Mouse (Mus musculus): ENCODE data around the gene Gm28048. TPM values are rescaled to one million over a fixed set of nuclear protein-coding genes. Genes with fewer than 3 reads are reported as not detected.
A peak's percentile ranks its signal among the peaks of the same experiment; 100 is the strongest.

Gene Gm28048
- polyA plus RNA-seq, 1 experiment from 2014 or later: 14.5 TPM

GRCm38 (mm10) chr11:22867691-22868090 is 114.2 kb downstream of the Gm28048 start:
- H3K27ac ChIP-seq (ENCODE audit: low read length): no peak overlapping the region
- no peak overlapping the region for H3K4me2 ChIP-seq (ENCODE audit: low read depth, low read length)
- no peaks in the 10 kb centered on the region for H3K9me3 ChIP-seq (replicated peaks; ENCODE audit: control insufficient read depth, low read length)
- H3K36me3 ChIP-seq (ENCODE audit: control insufficient read depth, insufficient read depth, low read length): no peaks in the 10 kb centered on the region
- H3K9ac ChIP-seq (ENCODE audit: low read length): no peak overlapping the region
- H3K4me1 ChIP-seq (ENCODE audit: control insufficient read depth, insufficient read depth, low read length): peaks cover 3% of the 10 kb centered on the region
- no peak for ATAC-seq (ENCODE audit: insufficient read depth, low FRiP score)
- H3K27me3 ChIP-seq (ENCODE audit: control insufficient read depth, insufficient read depth, low read length): no peaks in the 10 kb centered on the region
- 86% methylated on average over 5 of the region's 5 CpGs for WGBS
- no peak overlapping the region for H3K4me3 ChIP-seq (replicated peaks; ENCODE audit: low read length)

- Histone ChIP-seq H3K4me2 (ENCODE audit: low read depth, low read length) (no peak overlapping the region), H3K9me3 (replicated peaks; ENCODE audit: control insufficient read depth, low read length) (no peaks in the 10 kb centered on the region), H3K27ac (ENCODE audit: low read length) (no peak overlapping the region), H3K27me3 (ENCODE audit: control insufficient read depth, insufficient read depth, low read length) (no peaks in the 10 kb centered on the region), H3K4me3 (replicated peaks; ENCODE audit: low read length) (no peak overlapping the region), H3K9ac (ENCODE audit: low read length) (no peak overlapping the region), H3K36me3 (ENCODE audit: control insufficient read depth, insufficient read depth, low read length) (no peaks in the 10 kb centered on the region), H3K4me1 (ENCODE audit: control insufficient read depth, insufficient read depth, low read length) (peaks cover 2% of the 10 kb centered on the region; the same call in 1 of the 2 replicates)
- 82% methylated on average over 7 of the region's 7 CpGs for WGBS
- ATAC-seq (ENCODE audit: insufficient read depth, low FRiP score): no peak
Observed at GRCm38 (mm10) chr11:22865635-22866246, 116.1 kb downstream of the Gm28048 start.

- H3K27ac ChIP-seq (ENCODE audit: low read length): no peak overlapping the region
- H3K4me2 ChIP-seq (ENCODE audit: low read depth, low read length): no peak overlapping the region
- H3K36me3 ChIP-seq (ENCODE audit: control insufficient read depth, insufficient read depth, low read length): no peaks in the 10 kb centered on the region
- no peak overlapping the region for H3K9ac ChIP-seq (ENCODE audit: low read length)
- H3K27me3 ChIP-seq (ENCODE audit: control insufficient read depth, insufficient read depth, low read length): no peaks in the 10 kb centered on the region
- peaks cover 7% of the 10 kb centered on the region; the same call in 1 of the 2 replicates for H3K4me1 ChIP-seq (ENCODE audit: control insufficient read depth, insufficient read depth, low read length)
- ATAC-seq (ENCODE audit: insufficient read depth, low FRiP score): no peak
- H3K4me3 ChIP-seq (replicated peaks; ENCODE audit: low read length): no peak overlapping the region
- WGBS: 78% methylated on average over 8 of the region's 8 CpGs
- H3K9me3 ChIP-seq (replicated peaks; ENCODE audit: control insufficient read depth, low read length): no peaks in the 10 kb centered on the region
Observed at GRCm38 (mm10) chr11:22864305-22865060, 117.4 kb downstream of the Gm28048 start.

GRCm38 (mm10) chr11:22863581-22863980 is 118.3 kb downstream of the Gm28048 start:
- Histone ChIP-seq H3K36me3 (ENCODE audit: control insufficient read depth, insufficient read depth, low read length) (no peaks in the 10 kb centered on the region), H3K9ac (ENCODE audit: low read length) (no peak overlapping the region), H3K27me3 (ENCODE audit: control insufficient read depth, insufficient read depth, low read length) (no peaks in the 10 kb centered on the region), H3K27ac (ENCODE audit: low read length) (no peak overlapping the region), H3K4me1 (ENCODE audit: control insufficient read depth, insufficient read depth, low read length) (peaks cover 8% of the 10 kb centered on the region), H3K9me3 (replicated peaks; ENCODE audit: control insufficient read depth, low read length) (no peaks in the 10 kb centered on the region), H3K4me3 (replicated peaks; ENCODE audit: low read length) (no peak overlapping the region), H3K4me2 (ENCODE audit: low read depth, low read length) (no peak overlapping the region)
- no peak for ATAC-seq (ENCODE audit: insufficient read depth, low FRiP score)
- 60% methylated on average over 4 of the region's 4 CpGs for WGBS

- Histone ChIP-seq H3K27ac (ENCODE audit: low read length) (no peak overlapping the region), H3K9ac (ENCODE audit: low read length) (no peak overlapping the region), H3K4me3 (replicated peaks; ENCODE audit: low read length) (peak overlapping the region; percentile 79; the same call in 1 of the 2 replicates), H3K4me1 (ENCODE audit: control insufficient read depth, insufficient read depth, low read length) (peaks cover 13% of the 10 kb centered on the region), H3K36me3 (ENCODE audit: control insufficient read depth, insufficient read depth, low read length) (no peaks in the 10 kb centered on the region), H3K9me3 (replicated peaks; ENCODE audit: control insufficient read depth, low read length) (no peaks in the 10 kb centered on the region), H3K27me3 (ENCODE audit: control insufficient read depth, insufficient read depth, low read length) (no peaks in the 10 kb centered on the region), H3K4me2 (ENCODE audit: low read depth, low read length) (peak overlapping the region; percentile 97)
- ATAC-seq (ENCODE audit: insufficient read depth, low FRiP score): no peak
- 47% methylated on average over 4 of the region's 4 CpGs for WGBS
Observed at GRCm38 (mm10) chr11:22861315-22861714, 120.6 kb downstream of the Gm28048 start.

GRCm38 (mm10) chr11:22860335-22861227 is 121.3 kb downstream of the Gm28048 start, which contains the start of gene B3gnt2:
TSS of gene B3gnt2 (minus strand) at chr11:22860961.
- WGBS: 5% methylated on average over 41 of the region's 41 CpGs
- Histone ChIP-seq H3K4me1 (ENCODE audit: control insufficient read depth, insufficient read depth, low read length) (peaks cover 13% of the 10 kb centered on the region), H3K27me3 (ENCODE audit: control insufficient read depth, insufficient read depth, low read length) (no peaks in the 10 kb centered on the region), H3K4me3 (replicated peaks; ENCODE audit: low read length) (peak within 1 kb of the TSS; percentile 79), H3K36me3 (ENCODE audit: control insufficient read depth, insufficient read depth, low read length) (no peaks in the 10 kb centered on the region), H3K9me3 (replicated peaks; ENCODE audit: control insufficient read depth, low read length) (no peaks in the 10 kb centered on the region), H3K27ac (ENCODE audit: low read length) (peak within 1 kb of the TSS; percentile 95), H3K4me2 (ENCODE audit: low read depth, low read length) (peak within 1 kb of the TSS; percentile 97), H3K9ac (ENCODE audit: low read length) (peak within 1 kb of the TSS; percentile 87)
- peak; percentile 56 for ATAC-seq (ENCODE audit: insufficient read depth, low FRiP score)

- peak overlapping the region; percentile 95 for H3K27ac ChIP-seq (ENCODE audit: low read length)
- peaks cover 13% of the 10 kb centered on the region for H3K4me1 ChIP-seq (ENCODE audit: control insufficient read depth, insufficient read depth, low read length)
- H3K27me3 ChIP-seq (ENCODE audit: control insufficient read depth, insufficient read depth, low read length): no peaks in the 10 kb centered on the region
- peak overlapping the region; percentile 97 for H3K4me2 ChIP-seq (ENCODE audit: low read depth, low read length)
- ATAC-seq (ENCODE audit: insufficient read depth, low FRiP score): peak; percentile 92
- H3K9ac ChIP-seq (ENCODE audit: low read length): peak overlapping the region; percentile 87
- H3K9me3 ChIP-seq (replicated peaks; ENCODE audit: control insufficient read depth, low read length): no peaks in the 10 kb centered on the region
- H3K4me3 ChIP-seq (replicated peaks; ENCODE audit: low read length): peak overlapping the region; percentile 79
- no peaks in the 10 kb centered on the region for H3K36me3 ChIP-seq (ENCODE audit: control insufficient read depth, insufficient read depth, low read length)
- WGBS: under 1% methylated on average over 48 of the region's 55 CpGs
Observed at GRCm38 (mm10) chr11:22859633-22860334, 122.1 kb downstream of the Gm28048 start.

- Histone ChIP-seq H3K27ac (ENCODE audit: low read length) (peak overlapping the region; percentile 95), H3K27me3 (ENCODE audit: control insufficient read depth, insufficient read depth, low read length) (no peaks in the 10 kb centered on the region), H3K9ac (ENCODE audit: low read length) (peak overlapping the region; percentile 87), H3K9me3 (replicated peaks; ENCODE audit: control insufficient read depth, low read length) (no peaks in the 10 kb centered on the region), H3K36me3 (ENCODE audit: control insufficient read depth, insufficient read depth, low read length) (no peaks in the 10 kb centered on the region), H3K4me3 (replicated peaks; ENCODE audit: low read length) (peak overlapping the region; percentile 79), H3K4me1 (ENCODE audit: control insufficient read depth, insufficient read depth, low read length) (peaks cover 13% of the 10 kb centered on the region), H3K4me2 (ENCODE audit: low read depth, low read length) (peak overlapping the region; percentile 97)
- WGBS: under 1% methylated on average over 34 of the region's 41 CpGs
- peak; percentile 79 for ATAC-seq (ENCODE audit: insufficient read depth, low FRiP score)
Observed at GRCm38 (mm10) chr11:22859301-22859632, 122.6 kb downstream of the Gm28048 start.

Data from stomach, embryonic 16.5 days (tissue).